Mouse (Mus musculus): ENCODE measurements around the gene Dnah10. TPM values are rescaled to one million over a fixed set of nuclear protein-coding genes. Genes with fewer than 3 reads are reported as not detected.

Gene Dnah10
- polyA plus RNA-seq, 1 experiment from 2014 or later, result 0.05 TPM

DNA sequence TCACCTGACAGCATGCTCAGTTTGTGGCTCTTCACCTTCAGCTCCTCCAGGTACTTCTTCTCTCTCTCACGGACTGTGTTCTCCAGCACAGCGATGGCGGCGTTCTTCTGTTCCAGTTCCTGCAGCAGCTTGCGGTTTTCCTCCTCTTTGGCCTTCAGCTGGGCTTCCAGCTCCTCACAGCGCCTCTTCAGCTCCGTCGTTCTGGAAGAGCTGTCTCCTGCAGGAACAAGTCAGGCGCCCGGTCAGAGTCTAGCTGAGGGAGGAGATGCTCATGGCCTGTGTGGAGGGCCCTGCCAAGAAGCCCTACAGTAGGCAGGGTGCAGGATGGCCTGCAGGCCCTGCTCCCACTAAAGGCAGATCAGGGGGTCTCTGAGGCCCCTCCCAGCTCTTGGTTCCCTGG is 111.2 kb downstream of the Dnah10 start:
- no peaks in the 10 kb centered on the region for H3K4me1 ChIP-seq (ENCODE audit: insufficient read depth)
- 81% methylated on average over 10 of the region's 10 CpGs for WGBS
- no peak for ATAC-seq (ENCODE audit: insufficient read depth)
- no peak overlapping the region for H3K4me2 ChIP-seq
- no peak for TF ChIP-seq CTCF (IDR thresholded peaks at IDR 0.05; ENCODE audit: low read depth)
- H3K36me3 ChIP-seq (ENCODE audit: insufficient read depth), result 0 out of 2 replicates have a peak, but pooled peaks cover 4% of the 10 kb centered on the region
- H3K9me3 ChIP-seq (ENCODE audit: low read depth, low read length), result no peaks in the 10 kb centered on the region
- no peaks in the 10 kb centered on the region for H3K27me3 ChIP-seq (ENCODE audit: insufficient read depth, low read length)
- DNase-seq, result no peak
- no peak overlapping the region for H3K27ac ChIP-seq (ENCODE audit: low read depth)
- no peak overlapping the region for H3K4me3 ChIP-seq (ENCODE audit: low read depth, low read length)
- H3K9ac ChIP-seq, result no peak overlapping the region

DNA sequence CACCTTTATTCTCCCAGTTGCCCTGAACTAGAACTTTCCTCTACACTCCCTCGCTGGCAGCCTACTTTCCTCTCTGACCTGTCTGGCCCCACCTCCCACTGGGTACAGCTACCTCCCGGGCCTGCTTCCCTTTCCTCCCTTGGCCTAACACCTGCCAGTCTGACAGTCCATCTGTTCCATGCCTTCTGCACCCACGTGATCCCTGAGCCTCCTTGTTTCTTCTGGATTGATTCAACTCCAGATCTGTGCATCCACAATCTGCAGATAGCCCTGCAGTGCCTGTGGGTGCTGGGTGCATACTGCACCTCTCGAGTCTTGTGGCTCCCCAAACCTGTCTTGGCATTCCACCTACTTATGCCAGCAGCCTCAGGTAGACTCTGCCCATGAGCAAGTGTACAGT is 111.7 kb downstream of the Dnah10 start:
- WGBS, result 54% methylated on average over 4 of the region's 4 CpGs
- no peak overlapping the region for H3K4me2 ChIP-seq
- no peak overlapping the region for H3K9ac ChIP-seq
- no peak overlapping the region for H3K4me3 ChIP-seq (ENCODE audit: low read depth, low read length)
- no peak for TF ChIP-seq CTCF (IDR thresholded peaks at IDR 0.05; ENCODE audit: low read depth)
- DNase-seq (no peak), ATAC-seq (ENCODE audit: insufficient read depth) (no peak)
- no peak overlapping the region for H3K27ac ChIP-seq (ENCODE audit: low read depth)
- no peaks in the 10 kb centered on the region for H3K9me3 ChIP-seq (ENCODE audit: low read depth, low read length)
- no peaks in the 10 kb centered on the region for H3K4me1 ChIP-seq (ENCODE audit: insufficient read depth)
- no peaks in the 10 kb centered on the region for H3K27me3 ChIP-seq (ENCODE audit: insufficient read depth, low read length)
- H3K36me3 ChIP-seq (ENCODE audit: insufficient read depth), result 0 out of 2 replicates have a peak, but pooled peaks cover 4% of the 10 kb centered on the region

DNA sequence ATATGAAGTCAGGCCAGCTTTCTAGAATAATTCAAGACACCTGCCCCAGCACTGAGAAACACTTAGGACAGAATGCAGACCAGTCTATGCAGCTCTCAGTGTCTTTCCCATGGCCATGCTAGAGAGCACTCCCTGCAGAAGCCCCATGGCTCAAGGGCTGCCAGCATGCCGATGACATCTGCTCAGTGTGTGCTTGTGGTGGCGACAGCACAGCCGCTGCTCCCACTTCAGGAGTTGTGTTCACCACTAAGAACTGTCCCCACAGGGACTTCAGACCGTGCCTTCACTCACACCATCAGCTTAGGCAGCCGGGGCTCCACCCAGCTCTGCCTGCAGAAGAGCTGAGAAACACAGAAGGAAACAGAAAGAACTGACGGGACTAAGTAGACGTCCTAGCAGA is 115.3 kb downstream of the Dnah10 start:
- no peak for DNase-seq
- no peak overlapping the region for H3K4me2 ChIP-seq
- no peak for ATAC-seq (ENCODE audit: insufficient read depth)

DNA sequence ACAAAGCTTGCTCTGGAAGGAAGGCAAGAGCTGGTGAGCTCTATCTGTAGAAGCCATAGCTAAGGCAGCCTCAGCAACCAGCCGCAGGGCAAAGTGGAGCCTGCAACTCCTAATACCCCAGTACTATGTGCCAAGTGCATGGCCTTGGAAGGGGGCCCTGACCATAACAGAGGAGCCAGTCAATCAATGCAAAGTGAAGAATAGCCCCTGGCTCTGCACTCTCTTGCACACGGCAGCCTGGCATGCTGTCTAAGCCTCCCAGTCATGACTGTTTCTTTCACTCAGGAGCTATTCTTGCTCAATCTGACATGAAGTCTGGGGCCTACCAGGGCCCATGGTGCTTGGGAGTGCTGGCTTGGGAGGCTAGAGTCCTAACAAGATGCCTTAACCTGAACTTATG is 115.8 kb downstream of the Dnah10 start:
- ATAC-seq (ENCODE audit: insufficient read depth) (no peak), DNase-seq (no peak)
- no peak overlapping the region for H3K27ac ChIP-seq (ENCODE audit: low read depth)
- no peaks in the 10 kb centered on the region for H3K36me3 ChIP-seq (ENCODE audit: insufficient read depth)
- H3K4me3 ChIP-seq (ENCODE audit: low read depth, low read length), result no peak overlapping the region
- H3K27me3 ChIP-seq (ENCODE audit: insufficient read depth, low read length), result no peaks in the 10 kb centered on the region
- no peak overlapping the region for H3K4me2 ChIP-seq
- no peaks in the 10 kb centered on the region for H3K4me1 ChIP-seq (ENCODE audit: insufficient read depth)
- WGBS, result 78% methylated on average over 2 of the region's 2 CpGs
- no peak for TF ChIP-seq CTCF (IDR thresholded peaks at IDR 0.05; ENCODE audit: low read depth)
- H3K9ac ChIP-seq, result no peak overlapping the region
- no peaks in the 10 kb centered on the region for H3K9me3 ChIP-seq (ENCODE audit: low read depth, low read length)

More for the DNA sequence above, 115.3 kb downstream of the Dnah10 start:
- Histone ChIP-seq H3K9ac (no peak overlapping the region), H3K4me1 (ENCODE audit: insufficient read depth) (no peaks in the 10 kb centered on the region), H3K27me3 (ENCODE audit: insufficient read depth, low read length) (no peaks in the 10 kb centered on the region), H3K9me3 (ENCODE audit: low read depth, low read length) (no peaks in the 10 kb centered on the region), H3K4me3 (ENCODE audit: low read depth, low read length) (no peak overlapping the region), H3K27ac (ENCODE audit: low read depth) (no peak overlapping the region), H3K36me3 (ENCODE audit: insufficient read depth) (0 out of 2 replicates have a peak, but pooled peaks cover 3% of the 10 kb centered on the region)
- no peak for TF ChIP-seq CTCF (IDR thresholded peaks at IDR 0.05; ENCODE audit: low read depth)
- WGBS, result 68% methylated on average over 7 of the region's 7 CpGs

DNA sequence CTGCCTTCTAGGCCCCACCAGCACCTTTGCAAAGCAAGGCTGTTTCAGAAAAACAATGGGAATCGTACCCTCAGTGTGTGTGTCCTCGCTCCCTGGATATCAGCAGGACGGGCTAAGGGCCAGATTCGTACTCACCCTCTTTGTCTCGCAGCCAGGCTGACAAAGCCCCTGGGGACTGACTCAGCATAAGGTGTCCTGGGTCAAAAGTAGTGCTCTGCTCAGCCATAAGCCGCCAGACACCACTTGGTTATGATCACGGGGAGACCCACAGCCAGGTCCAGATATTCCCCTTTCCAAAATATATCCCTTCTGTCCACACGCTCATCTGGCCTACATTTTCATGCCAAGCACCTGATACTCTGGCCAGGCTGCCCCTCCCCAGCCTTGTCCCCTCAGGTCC is 118.5 kb downstream of the Dnah10 start:
- DNase-seq (no peak), ATAC-seq (ENCODE audit: insufficient read depth) (no peak)
- Histone ChIP-seq H3K36me3 (ENCODE audit: insufficient read depth) (no peaks in the 10 kb centered on the region), H3K4me1 (ENCODE audit: insufficient read depth) (no peaks in the 10 kb centered on the region), H3K9ac (no peak overlapping the region), H3K9me3 (ENCODE audit: low read depth, low read length) (no peaks in the 10 kb centered on the region), H3K27ac (ENCODE audit: low read depth) (no peak overlapping the region), H3K4me2 (no peak overlapping the region), H3K4me3 (ENCODE audit: low read depth, low read length) (no peak overlapping the region), H3K27me3 (ENCODE audit: insufficient read depth, low read length) (no peaks in the 10 kb centered on the region)
- no peak for TF ChIP-seq CTCF (IDR thresholded peaks at IDR 0.05; ENCODE audit: low read depth)
- WGBS, result 80% methylated on average over 8 of the region's 8 CpGs

DNA sequence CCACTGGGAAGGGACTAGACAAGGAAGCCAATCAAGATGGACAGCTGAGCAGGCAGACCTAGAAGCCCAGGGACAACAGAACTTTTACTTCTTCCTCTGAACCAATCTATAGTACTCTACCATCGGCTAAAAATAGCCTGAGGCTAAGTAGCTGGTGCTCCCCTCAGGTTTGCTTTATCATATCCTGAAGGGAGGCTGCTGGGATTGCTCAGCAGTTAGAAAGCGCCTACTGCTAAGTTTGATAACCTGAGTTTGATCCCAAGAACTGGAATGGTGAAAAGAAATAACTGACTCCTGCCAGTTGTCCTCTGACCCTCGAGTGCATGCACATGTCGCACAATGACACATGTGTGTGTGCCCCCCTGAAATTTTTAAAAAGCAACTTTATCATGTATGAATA is 120.0 kb downstream of the Dnah10 start:
- no peak overlapping the region for H3K9ac ChIP-seq
- H3K4me2 ChIP-seq, result no peak overlapping the region
- WGBS, result 56% methylated on average over 4 of the region's 4 CpGs
- H3K9me3 ChIP-seq (ENCODE audit: low read depth, low read length), result no peaks in the 10 kb centered on the region
- no peak overlapping the region for H3K27ac ChIP-seq (ENCODE audit: low read depth)
- no peak overlapping the region for H3K4me3 ChIP-seq (ENCODE audit: low read depth, low read length)
- H3K36me3 ChIP-seq (ENCODE audit: insufficient read depth), result no peaks in the 10 kb centered on the region
- no peak for TF ChIP-seq CTCF (IDR thresholded peaks at IDR 0.05; ENCODE audit: low read depth)
- no peaks in the 10 kb centered on the region for H3K4me1 ChIP-seq (ENCODE audit: insufficient read depth)
- ATAC-seq (ENCODE audit: insufficient read depth) (no peak), DNase-seq (no peak)
- H3K27me3 ChIP-seq (ENCODE audit: insufficient read depth, low read length), result no peaks in the 10 kb centered on the region

DNA sequence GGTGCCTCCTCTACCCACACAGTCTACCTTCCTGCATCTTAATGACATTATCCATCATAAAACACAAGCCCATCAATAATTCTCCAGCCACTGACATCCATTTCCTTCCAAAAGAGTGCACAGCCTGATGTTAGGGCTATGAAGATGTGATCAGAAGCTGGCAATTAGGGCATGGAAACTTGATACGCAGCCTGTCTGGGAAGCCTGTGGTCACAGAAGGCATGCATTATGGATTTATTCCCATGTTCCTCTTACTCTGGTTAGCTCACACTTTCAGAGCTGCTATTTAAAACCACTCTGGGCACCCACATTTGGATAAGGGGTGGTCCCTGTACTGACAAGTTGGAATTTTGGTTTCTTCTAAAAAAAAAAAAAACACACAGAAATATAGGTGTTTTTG is 122.1 kb downstream of the Dnah10 start:
- Histone ChIP-seq H3K9me3 (ENCODE audit: low read depth, low read length) (no peaks in the 10 kb centered on the region), H3K36me3 (ENCODE audit: insufficient read depth) (no peaks in the 10 kb centered on the region), H3K4me3 (ENCODE audit: low read depth, low read length) (no peak overlapping the region), H3K4me2 (no peak overlapping the region), H3K27ac (ENCODE audit: low read depth) (no peak overlapping the region), H3K9ac (no peak overlapping the region), H3K27me3 (ENCODE audit: insufficient read depth, low read length) (no peaks in the 10 kb centered on the region), H3K4me1 (ENCODE audit: insufficient read depth) (no peaks in the 10 kb centered on the region)
- ATAC-seq (ENCODE audit: insufficient read depth) (no peak), DNase-seq (no peak)
- WGBS, result 82% methylated on average over 1 of the region's 1 CpGs
- TF ChIP-seq CTCF (IDR thresholded peaks at IDR 0.05; ENCODE audit: low read depth), result no peak

DNA sequence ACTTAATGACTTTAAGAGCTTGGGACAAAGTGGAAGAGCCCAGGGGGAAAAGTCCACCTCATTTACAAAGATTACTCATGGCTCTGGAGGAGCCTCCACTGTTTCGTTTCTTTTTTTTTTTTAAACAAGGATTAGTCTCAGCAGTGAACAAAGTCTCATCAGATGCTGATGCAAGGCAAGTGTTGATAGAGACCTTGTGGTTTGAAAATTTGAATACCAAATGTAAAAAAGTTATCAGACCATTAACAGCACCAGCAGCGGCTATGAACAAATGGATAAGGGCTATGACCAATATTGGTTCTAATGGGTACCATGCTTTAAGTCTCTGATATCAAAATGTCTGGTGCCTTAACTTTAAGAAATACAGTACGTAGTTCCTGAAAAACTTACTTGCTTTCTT is 124.1 kb downstream of the Dnah10 start:
- ATAC-seq (ENCODE audit: insufficient read depth) (no peak), DNase-seq (no peak)
- Histone ChIP-seq H3K36me3 (ENCODE audit: insufficient read depth) (no peaks in the 10 kb centered on the region), H3K4me3 (ENCODE audit: low read depth, low read length) (no peak overlapping the region), H3K9ac (no peak overlapping the region), H3K27ac (ENCODE audit: low read depth) (no peak overlapping the region), H3K4me1 (ENCODE audit: insufficient read depth) (0 out of 2 replicates have a peak, but pooled peaks cover 2% of the 10 kb centered on the region), H3K4me2 (no peak overlapping the region), H3K27me3 (ENCODE audit: insufficient read depth, low read length) (no peaks in the 10 kb centered on the region), H3K9me3 (ENCODE audit: low read depth, low read length) (no peaks in the 10 kb centered on the region)
- TF ChIP-seq CTCF (IDR thresholded peaks at IDR 0.05; ENCODE audit: low read depth), result no peak
- WGBS, result 73% methylated on average over 3 of the region's 3 CpGs
